Mouse (Mus musculus): ENCODE measurements around the gene Npl. TPM values are rescaled to one million over a fixed set of nuclear protein-coding genes. Genes with fewer than 3 reads are reported as not detected.

The Npl gene
- polyA plus RNA-seq (2015; fragmentation: Illumina TruSeq; extraction: RNeasy Lipid Tissue Mini Kit (QIAGEN cat#74804); ENCODE audit: insufficient read depth, low read depth, low replicate concordance), result 0.96 TPM

DNA sequence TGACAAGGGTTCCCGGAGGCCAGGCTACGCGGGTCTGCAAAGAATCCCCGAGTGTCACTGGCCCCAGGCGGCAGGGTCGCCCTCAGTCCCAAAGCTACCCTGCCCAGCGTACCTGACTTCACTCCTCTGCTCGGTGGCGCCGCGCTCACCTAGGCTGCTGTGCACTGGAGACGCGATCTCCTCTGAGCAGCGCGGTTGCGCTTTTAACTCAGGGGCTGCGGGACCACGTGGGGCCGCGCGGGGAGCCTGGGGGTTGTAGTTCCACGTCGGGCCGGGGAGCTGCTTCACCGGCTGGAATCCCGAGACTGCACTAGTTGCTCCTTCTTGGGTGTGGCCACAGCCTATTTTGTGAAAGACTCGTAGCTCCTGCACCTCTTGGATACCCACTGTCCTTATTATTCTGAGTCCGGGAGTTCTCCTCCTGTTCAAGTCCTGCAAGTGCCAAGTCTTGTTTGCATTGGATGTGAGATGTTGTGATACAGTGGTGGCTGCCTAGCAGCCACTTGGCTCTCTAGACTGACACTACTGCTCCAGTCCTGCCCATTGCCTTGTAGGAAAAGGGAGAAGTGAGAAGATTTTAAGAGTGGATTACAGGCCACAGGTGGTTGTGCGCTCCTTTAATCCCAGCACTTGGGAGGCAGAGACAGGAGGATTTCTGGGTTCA lies at the start of gene Npl:
Gene Npl (minus strand): TSS at position 510 of the 664 bp plus-strand sequence.

DNA sequence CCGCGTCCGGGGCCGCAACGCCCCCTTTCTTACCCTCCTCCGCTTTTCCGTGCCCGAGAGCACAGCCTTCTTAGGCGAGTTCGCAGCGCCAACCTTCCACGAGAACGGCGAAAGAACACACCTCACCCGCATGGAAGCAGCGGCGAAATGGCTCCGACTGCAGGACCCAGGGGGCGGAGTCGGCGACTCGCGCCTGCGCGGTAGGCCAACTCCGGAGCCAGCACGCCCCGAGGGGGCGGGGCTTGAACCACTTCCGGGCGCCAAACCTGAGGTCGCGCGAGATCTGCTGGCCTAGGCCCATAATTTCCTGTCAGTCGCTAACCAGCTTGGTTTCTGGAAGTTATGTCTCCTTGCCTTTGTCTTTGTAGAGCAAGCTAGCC lies 62.4 kb downstream of the Npl start, which contains the start of gene Dhx9:
Gene Dhx9 (minus strand): TSS at position 161 of the 380 bp plus-strand sequence.

Other genes starting within 250 kb of the Npl start
- gene Lamc1, start 217.3 kb downstream of the Npl start, polyA plus RNA-seq (2015; fragmentation: Illumina TruSeq; extraction: RNeasy Lipid Tissue Mini Kit (QIAGEN cat#74804); ENCODE audit: insufficient read depth, low read depth, low replicate concordance), result 27.1 TPM
- not detected for gene Shcbp1l, start 124.9 kb downstream of the Npl start, polyA plus RNA-seq (2015; fragmentation: Illumina TruSeq; extraction: RNeasy Lipid Tissue Mini Kit (QIAGEN cat#74804); ENCODE audit: insufficient read depth, low read depth, low replicate concordance)
- 13.8 TPM for gene Dhx9, start 62.4 kb downstream of the Npl start, polyA plus RNA-seq (2015; fragmentation: Illumina TruSeq; extraction: RNeasy Lipid Tissue Mini Kit (QIAGEN cat#74804); ENCODE audit: insufficient read depth, low read depth, low replicate concordance)
- not detected for gene Rgs8, start 103.0 kb upstream of the Npl start, polyA plus RNA-seq (2015; fragmentation: Illumina TruSeq; extraction: RNeasy Lipid Tissue Mini Kit (QIAGEN cat#74804); ENCODE audit: insufficient read depth, low read depth, low replicate concordance)
- gene Rgs16, start 190.3 kb upstream of the Npl start, polyA plus RNA-seq (2015; fragmentation: Illumina TruSeq; extraction: RNeasy Lipid Tissue Mini Kit (QIAGEN cat#74804); ENCODE audit: insufficient read depth, low read depth, low replicate concordance), result 1.6 TPM
- gene Rnasel, start 199.4 kb upstream of the Npl start, polyA plus RNA-seq (2015; fragmentation: Illumina TruSeq; extraction: RNeasy Lipid Tissue Mini Kit (QIAGEN cat#74804); ENCODE audit: insufficient read depth, low read depth, low replicate concordance), result 3.5 TPM

Measured in pancreas, adult 10 weeks (tissue).